Mouse (Mus musculus): ENCODE results near the gene Afap1l2. TPM values are rescaled to one million over a fixed set of nuclear protein-coding genes. Genes with fewer than 3 reads are reported as not detected.

Afap1l2 gene
- polyA plus RNA-seq, 1 experiment = 9.2 TPM

GRCm38 (mm10) chr19:57017785-57018179 lies 9.8 kb upstream of the Afap1l2 start:
- DNase-seq = no peak
- peaks cover 5% of the 10 kb centered on the region; the same call in 1 of the 2 replicates for H3K4me1 ChIP-seq (ENCODE audit: control insufficient read depth, insufficient read depth, low read length)
- TF ChIP-seq CTCF (conservative IDR thresholded peaks at IDR 0.05; ENCODE audit: insufficient read depth, insufficient read length, low read depth, low read length) (no peak), POLR2A (IDR thresholded peaks at IDR 0.05; ENCODE audit: low read depth, low read length) (no peak)
- H3K27me3 ChIP-seq (replicated peaks; ENCODE audit: control insufficient read depth, insufficient read depth, low read length) = no peaks in the 10 kb centered on the region
- 81% methylated on average over 8 of the region's 8 CpGs for WGBS
- no peak overlapping the region for H3K27ac ChIP-seq (ENCODE audit: insufficient read depth, low read depth, low read length)
- H3K4me3 ChIP-seq (ENCODE audit: insufficient read depth, low read depth, low read length) = no peak overlapping the region
- H3K36me3 ChIP-seq (ENCODE audit: control insufficient read depth, insufficient read depth, low read length) = no peaks in the 10 kb centered on the region

GRCm38 (mm10) chr19:57016995-57017784 lies 9.2 kb upstream of the Afap1l2 start:
- no peak for TF ChIP-seq POLR2A (IDR thresholded peaks at IDR 0.05; ENCODE audit: low read depth, low read length)
- no peak for TF ChIP-seq CTCF (conservative IDR thresholded peaks at IDR 0.05; ENCODE audit: insufficient read depth, insufficient read length, low read depth, low read length)
- WGBS = 25% methylated on average over 15 of the region's 15 CpGs
- H3K27ac ChIP-seq (ENCODE audit: insufficient read depth, low read depth, low read length) = peak overlapping the region; percentile 19
- no peak overlapping the region for H3K4me3 ChIP-seq (ENCODE audit: insufficient read depth, low read depth, low read length)
- DNase-seq = no peak
- no peaks in the 10 kb centered on the region for H3K36me3 ChIP-seq (ENCODE audit: control insufficient read depth, insufficient read depth, low read length)
- H3K4me1 ChIP-seq (ENCODE audit: control insufficient read depth, insufficient read depth, low read length) = peaks cover 5% of the 10 kb centered on the region; the same call in 1 of the 2 replicates
- no peaks in the 10 kb centered on the region for H3K27me3 ChIP-seq (replicated peaks; ENCODE audit: control insufficient read depth, insufficient read depth, low read length)

- TF ChIP-seq CTCF (conservative IDR thresholded peaks at IDR 0.05; ENCODE audit: insufficient read depth, insufficient read length, low read depth, low read length) = no peak
- TF ChIP-seq POLR2A (IDR thresholded peaks at IDR 0.05; ENCODE audit: low read depth, low read length) = no peak
- Histone ChIP-seq H3K4me3 (ENCODE audit: insufficient read depth, low read depth, low read length) (no peak overlapping the region), H3K4me1 (ENCODE audit: control insufficient read depth, insufficient read depth, low read length) (peaks cover 5% of the 10 kb centered on the region; the same call in 1 of the 2 replicates), H3K27me3 (replicated peaks; ENCODE audit: control insufficient read depth, insufficient read depth, low read length) (no peaks in the 10 kb centered on the region), H3K27ac (ENCODE audit: insufficient read depth, low read depth, low read length) (no peak overlapping the region), H3K36me3 (ENCODE audit: control insufficient read depth, insufficient read depth, low read length) (no peaks in the 10 kb centered on the region)
- 74% methylated on average over 3 of the region's 3 CpGs for WGBS
- no peak for DNase-seq
Observed at GRCm38 (mm10) chr19:57014808-57015207, 6.8 kb upstream of the Afap1l2 start.

GRCm38 (mm10) chr19:57013271-57013677 lies 5.2 kb upstream of the Afap1l2 start:
- no peak for TF ChIP-seq CTCF (conservative IDR thresholded peaks at IDR 0.05; ENCODE audit: insufficient read depth, insufficient read length, low read depth, low read length)
- no peak for TF ChIP-seq POLR2A (IDR thresholded peaks at IDR 0.05; ENCODE audit: low read depth, low read length)
- Histone ChIP-seq H3K4me3 (ENCODE audit: insufficient read depth, low read depth, low read length) (no peak overlapping the region), H3K4me1 (ENCODE audit: control insufficient read depth, insufficient read depth, low read length) (peaks cover 5% of the 10 kb centered on the region; the same call in 1 of the 2 replicates), H3K36me3 (ENCODE audit: control insufficient read depth, insufficient read depth, low read length) (no peaks in the 10 kb centered on the region), H3K27me3 (replicated peaks; ENCODE audit: control insufficient read depth, insufficient read depth, low read length) (no peaks in the 10 kb centered on the region), H3K27ac (ENCODE audit: insufficient read depth, low read depth, low read length) (no peak overlapping the region)
- whole genome bisulfite sequencing = 40% methylated on average over 6 of the region's 6 CpGs
- DNase-seq = peak; percentile 82

GRCm38 (mm10) chr19:57012068-57012467 lies 4.0 kb upstream of the Afap1l2 start:
- DNase-seq = no peak
- Histone ChIP-seq H3K4me1 (ENCODE audit: control insufficient read depth, insufficient read depth, low read length) (peaks cover 5% of the 10 kb centered on the region; the same call in 1 of the 2 replicates), H3K27me3 (replicated peaks; ENCODE audit: control insufficient read depth, insufficient read depth, low read length) (no peaks in the 10 kb centered on the region), H3K36me3 (ENCODE audit: control insufficient read depth, insufficient read depth, low read length) (no peaks in the 10 kb centered on the region), H3K4me3 (ENCODE audit: insufficient read depth, low read depth, low read length) (no peak overlapping the region), H3K27ac (ENCODE audit: insufficient read depth, low read depth, low read length) (no peak overlapping the region)
- TF ChIP-seq POLR2A (IDR thresholded peaks at IDR 0.05; ENCODE audit: low read depth, low read length) (no peak), CTCF (conservative IDR thresholded peaks at IDR 0.05; ENCODE audit: insufficient read depth, insufficient read length, low read depth, low read length) (no peak)
- WGBS = 69% methylated on average over 3 of the region's 3 CpGs

- no peak for DNase-seq
- no peaks in the 10 kb centered on the region for H3K27me3 ChIP-seq (replicated peaks; ENCODE audit: control insufficient read depth, insufficient read depth, low read length)
- H3K4me1 ChIP-seq (ENCODE audit: control insufficient read depth, insufficient read depth, low read length) = no peaks in the 10 kb centered on the region; the same call in 1 of the 2 replicates
- H3K4me3 ChIP-seq (ENCODE audit: insufficient read depth, low read depth, low read length) = no peak overlapping the region
- no peak for TF ChIP-seq POLR2A (IDR thresholded peaks at IDR 0.05; ENCODE audit: low read depth, low read length)
- TF ChIP-seq CTCF (conservative IDR thresholded peaks at IDR 0.05; ENCODE audit: insufficient read depth, insufficient read length, low read depth, low read length) = no peak
- no peaks in the 10 kb centered on the region for H3K36me3 ChIP-seq (ENCODE audit: control insufficient read depth, insufficient read depth, low read length)
- WGBS = 63% methylated on average over 4 of the region's 4 CpGs
- H3K27ac ChIP-seq (ENCODE audit: insufficient read depth, low read depth, low read length) = no peak overlapping the region
Observed at GRCm38 (mm10) chr19:57010064-57010463, 2.0 kb upstream of the Afap1l2 start.

- no peak for DNase-seq
- H3K36me3 ChIP-seq (ENCODE audit: control insufficient read depth, insufficient read depth, low read length) = no peaks in the 10 kb centered on the region
- 76% methylated on average over 4 of the region's 4 CpGs for WGBS
- no peak overlapping the region for H3K4me3 ChIP-seq (ENCODE audit: insufficient read depth, low read depth, low read length)
- H3K27me3 ChIP-seq (replicated peaks; ENCODE audit: control insufficient read depth, insufficient read depth, low read length) = no peaks in the 10 kb centered on the region
- TF ChIP-seq CTCF (conservative IDR thresholded peaks at IDR 0.05; ENCODE audit: insufficient read depth, insufficient read length, low read depth, low read length) (no peak), POLR2A (IDR thresholded peaks at IDR 0.05; ENCODE audit: low read depth, low read length) (no peak)
- H3K27ac ChIP-seq (ENCODE audit: insufficient read depth, low read depth, low read length) = no peak overlapping the region
- no peaks in the 10 kb centered on the region; the same call in 1 of the 2 replicates for H3K4me1 ChIP-seq (ENCODE audit: control insufficient read depth, insufficient read depth, low read length)
Observed at GRCm38 (mm10) chr19:57009653-57010052, 1.6 kb upstream of the Afap1l2 start.
